Mouse (Mus musculus): ENCODE data around the gene Ube2q2. TPM values are rescaled to one million over a fixed set of nuclear protein-coding genes. Genes with fewer than 3 reads are reported as not detected.
"Not testable (repeated sequence)": the region's sequence is repeated elsewhere in the genome, so short reads cannot be mapped to it uniquely, and the experiment has no call there.

Gene Ube2q2
- polyA plus RNA-seq, 1 experiment from 2014 or later = 41.2 TPM

DNA sequence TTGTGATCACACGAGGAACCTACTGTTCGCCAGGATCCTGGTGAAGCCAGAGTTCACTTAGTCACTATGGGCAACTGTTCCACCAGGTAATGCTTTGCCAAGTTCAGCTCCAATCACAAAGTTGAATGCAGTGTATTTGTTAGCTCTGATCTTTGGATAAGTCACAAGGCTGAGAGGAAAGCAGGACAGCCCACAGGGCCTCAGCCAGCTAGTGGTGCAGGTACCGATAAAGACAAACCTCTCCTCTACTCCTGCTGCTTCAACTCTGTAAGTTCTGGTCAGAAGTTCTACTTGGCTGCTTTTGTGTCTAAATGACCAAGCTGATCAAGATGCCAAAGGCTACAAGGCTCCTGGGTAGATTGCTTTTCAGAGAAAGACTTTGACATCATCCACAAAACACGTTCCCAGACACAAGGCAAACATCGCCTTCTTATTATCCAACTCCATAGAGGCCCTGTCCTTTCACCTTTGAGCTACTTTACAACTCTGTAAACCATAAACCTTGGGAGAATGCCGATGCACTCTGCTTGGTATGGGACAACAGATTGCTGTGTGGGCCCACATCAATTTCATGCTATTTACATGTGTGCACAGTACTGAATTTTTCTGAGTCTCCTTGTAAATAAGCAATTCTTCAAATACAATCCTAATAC is 102.1 kb downstream of the Ube2q2 start:
- Histone ChIP-seq H3K36me3 (no peaks in the 10 kb centered on the region), H3K9me3 (no peaks in the 10 kb centered on the region), H3K4me1 (replicated peaks) (no peaks in the 10 kb centered on the region), H3K27ac (no peak overlapping the region), H3K4me3 (no peak overlapping the region), H3K27me3 (ENCODE audit: insufficient read depth, poor library complexity, severe bottlenecking) (no peaks in the 10 kb centered on the region)
- 87% methylated on average over 6 of the region's 6 CpGs for WGBS
- no peak for DNase-seq (ENCODE audit: low spot score)

DNA sequence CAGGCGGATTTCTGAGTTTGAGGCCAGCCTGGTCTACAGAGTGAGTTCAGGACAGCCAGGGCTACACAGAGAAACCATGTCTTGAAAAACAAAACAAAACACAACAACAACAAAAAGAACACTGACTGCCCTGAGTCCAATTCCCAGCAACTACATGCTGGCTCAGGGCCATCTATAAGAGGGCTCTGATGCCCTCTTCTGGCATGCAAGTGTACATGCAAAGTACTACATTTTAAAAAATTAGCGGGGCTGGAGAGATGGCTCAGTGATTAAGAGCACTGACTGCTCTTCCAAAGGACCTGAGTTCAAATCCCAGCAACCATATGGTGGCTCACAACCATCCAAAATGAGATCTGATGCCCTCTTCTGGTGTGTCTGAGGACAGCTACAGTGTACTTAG is 103.4 kb downstream of the Ube2q2 start:
- WGBS = 63% methylated on average over 2 of the region's 2 CpGs

DNA sequence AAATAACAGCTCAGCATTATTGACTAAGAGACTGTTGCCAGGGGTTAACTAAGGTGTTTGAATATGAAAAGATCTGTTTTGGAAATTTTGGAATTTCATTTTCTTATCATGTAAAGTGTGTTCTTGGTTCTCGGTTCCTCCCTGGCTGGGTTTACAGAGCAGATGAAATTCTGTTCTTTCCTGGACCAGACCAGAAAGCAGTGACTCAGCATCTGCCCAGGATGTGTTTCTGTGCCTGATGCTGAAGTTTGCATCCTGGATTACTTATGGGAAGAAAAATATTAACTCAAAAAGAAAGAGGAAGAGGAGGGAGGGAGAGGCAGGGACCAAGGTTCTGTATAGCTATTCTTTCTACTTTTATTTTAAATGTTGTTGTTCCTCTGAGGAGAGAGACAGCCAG is 105.2 kb downstream of the Ube2q2 start:
- WGBS = 90% methylated on average over 1 of the region's 1 CpGs
- no peak overlapping the region for H3K27ac ChIP-seq

More for the DNA sequence above, 103.4 kb downstream of the Ube2q2 start:
- not testable (repeated sequence) for H3K36me3 ChIP-seq; H3K27ac ChIP-seq; DNase-seq (ENCODE audit: low spot score); H3K4me1 ChIP-seq (replicated peaks); H3K9me3 ChIP-seq; H3K27me3 ChIP-seq (ENCODE audit: insufficient read depth, poor library complexity, severe bottlenecking); H3K4me3 ChIP-seq

DNA sequence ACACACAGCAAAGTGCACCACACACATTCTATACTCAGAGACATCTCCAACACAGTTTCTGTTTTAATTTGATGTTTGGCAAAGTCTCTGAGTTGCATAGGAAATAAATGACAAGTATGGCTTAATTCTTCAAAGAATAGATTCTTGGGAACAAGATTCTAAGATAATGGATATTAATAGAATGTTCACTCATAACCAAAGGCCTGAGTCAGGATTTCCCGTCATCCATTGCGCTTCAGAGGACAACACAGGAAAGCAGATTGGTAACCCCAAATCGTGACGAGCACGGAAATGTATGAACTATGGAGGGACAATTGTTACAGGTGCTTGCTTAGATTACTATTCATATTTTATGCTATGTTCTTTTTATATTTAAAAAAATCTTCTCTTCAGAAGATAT is 106.4 kb downstream of the Ube2q2 start:
- 92% methylated on average over 5 of the region's 5 CpGs for WGBS
- no peaks in the 10 kb centered on the region for H3K9me3 ChIP-seq
- no peak for DNase-seq (ENCODE audit: low spot score)
- H3K36me3 ChIP-seq = no peaks in the 10 kb centered on the region
- no peak overlapping the region for H3K4me3 ChIP-seq
- no peaks in the 10 kb centered on the region for H3K4me1 ChIP-seq (replicated peaks)
- no peaks in the 10 kb centered on the region for H3K27me3 ChIP-seq (ENCODE audit: insufficient read depth, poor library complexity, severe bottlenecking)
- H3K27ac ChIP-seq = no peak overlapping the region

More for the DNA sequence above, 105.2 kb downstream of the Ube2q2 start:
- Histone ChIP-seq H3K27me3 (ENCODE audit: insufficient read depth, poor library complexity, severe bottlenecking) (no peaks in the 10 kb centered on the region), H3K36me3 (no peaks in the 10 kb centered on the region), H3K9me3 (no peaks in the 10 kb centered on the region), H3K4me1 (replicated peaks) (no peaks in the 10 kb centered on the region), H3K4me3 (no peak overlapping the region)
- no peak for DNase-seq (ENCODE audit: low spot score)

DNA sequence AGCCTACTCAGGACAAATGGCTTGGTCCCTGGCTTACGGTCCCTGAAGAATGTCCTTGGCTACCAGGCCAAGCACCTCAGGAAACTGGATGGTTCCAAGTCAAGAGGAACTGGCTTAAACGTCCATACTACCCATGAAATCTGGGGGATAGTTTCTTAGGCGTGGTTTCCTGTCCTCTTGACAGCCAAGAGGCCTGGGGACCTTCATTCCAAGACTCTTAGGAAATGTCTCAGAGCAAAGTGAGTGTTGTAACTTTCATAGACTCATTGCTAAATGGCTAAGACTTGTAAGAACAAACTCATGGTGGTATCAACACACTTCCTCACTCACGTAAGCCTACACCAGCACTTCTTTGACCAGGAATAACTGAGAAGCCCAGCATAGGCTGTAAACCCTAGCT is 107.0 kb downstream of the Ube2q2 start:
- no peaks in the 10 kb centered on the region for H3K36me3 ChIP-seq
- no peak for DNase-seq (ENCODE audit: low spot score)
- no peak overlapping the region for H3K27ac ChIP-seq
- H3K9me3 ChIP-seq = no peaks in the 10 kb centered on the region
- no peak overlapping the region for H3K4me3 ChIP-seq
- no peaks in the 10 kb centered on the region for H3K4me1 ChIP-seq (replicated peaks)
- no peaks in the 10 kb centered on the region for H3K27me3 ChIP-seq (ENCODE audit: insufficient read depth, poor library complexity, severe bottlenecking)
- WGBS = 73% methylated on average over 4 of the region's 4 CpGs

DNA sequence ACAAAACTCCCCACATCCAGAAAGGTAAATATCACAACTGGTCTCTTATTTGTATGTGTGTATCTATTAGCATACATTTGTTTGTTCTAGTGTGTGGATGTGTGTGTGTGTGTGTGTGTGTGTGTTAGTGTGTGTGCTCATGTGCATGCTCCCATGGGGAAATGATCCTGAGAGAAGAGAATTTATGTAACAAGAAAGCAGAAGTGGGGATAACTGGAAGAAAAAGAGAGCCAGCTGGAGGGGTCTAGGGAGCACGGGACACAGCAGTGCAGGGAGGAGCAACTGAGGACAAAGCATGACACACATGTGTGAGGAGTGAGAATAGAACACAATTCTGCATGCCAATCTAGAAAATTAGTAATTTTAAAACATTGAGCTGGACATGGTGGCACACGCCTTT is 108.5 kb downstream of the Ube2q2 start:
- H3K36me3 ChIP-seq = no peaks in the 10 kb centered on the region
- no peaks in the 10 kb centered on the region for H3K9me3 ChIP-seq
- H3K27me3 ChIP-seq (ENCODE audit: insufficient read depth, poor library complexity, severe bottlenecking) = no peaks in the 10 kb centered on the region
- H3K4me1 ChIP-seq (replicated peaks) = no peaks in the 10 kb centered on the region
- no peak for DNase-seq (ENCODE audit: low spot score)
- no peak overlapping the region for H3K27ac ChIP-seq
- H3K4me3 ChIP-seq = no peak overlapping the region
- WGBS = 89% methylated on average over 2 of the region's 2 CpGs

Other genes with a start within 250 kb of the Ube2q2 start
- gene Hykk, start 231.6 kb upstream of the Ube2q2 start, polyA plus RNA-seq (2016; fragmentation: Nextera tagmentation; extraction: Ambion mirVana) = 4.6 and 4.7 TPM in 2 replicates
- gene Psma4, start 198.1 kb upstream of the Ube2q2 start, polyA plus RNA-seq (2016; fragmentation: Nextera tagmentation; extraction: Ambion mirVana) = 319 and 324 TPM in 2 replicates
- 0.69 and 1.0 TPM in 2 replicates for gene AY074887, start 197.9 kb upstream of the Ube2q2 start, polyA plus RNA-seq (2016; fragmentation: Nextera tagmentation; extraction: Ambion mirVana)
- 2.3 and 3.4 TPM in 2 replicates for gene Chrna5, start 168.0 kb upstream of the Ube2q2 start, polyA plus RNA-seq (2016; fragmentation: Nextera tagmentation; extraction: Ambion mirVana)
- 13.7 and 17.3 TPM in 2 replicates for gene Chrna3, start 122.3 kb upstream of the Ube2q2 start, polyA plus RNA-seq (2016; fragmentation: Nextera tagmentation; extraction: Ambion mirVana)
- gene Chrnb4, start 100.1 kb upstream of the Ube2q2 start, polyA plus RNA-seq (2016; fragmentation: Nextera tagmentation; extraction: Ambion mirVana) = 3.2 and 4.4 TPM in 2 replicates
- 75.0 and 82.5 TPM in 2 replicates for gene Fbxo22, start 60.1 kb downstream of the Ube2q2 start, polyA plus RNA-seq (2016; fragmentation: Nextera tagmentation; extraction: Ambion mirVana)
- 0.64 and 1.0 TPM in 2 replicates for gene Nrg4, start 178.0 kb downstream of the Ube2q2 start, polyA plus RNA-seq (2016; fragmentation: Nextera tagmentation; extraction: Ambion mirVana)
- gene Tmem266, start 178.1 kb downstream of the Ube2q2 start, polyA plus RNA-seq (2016; fragmentation: Nextera tagmentation; extraction: Ambion mirVana) = 0.46 and 1.2 TPM in 2 replicates